Mouse (Mus musculus) CH12.LX (cell line): ENCODE data around the gene Hnrnpa2b1. TPM values are rescaled to one million over a fixed set of nuclear protein-coding genes. Genes with fewer than 3 reads are reported as not detected.

ENCODE experiments used
- DNase-seq: peaks from one replicate; pipeline ENCODE4 v3.0.0-alpha.2; 2013; ENCODE audit errors: extremely low read depth
- H3K27ac ChIP-seq: 2 replicates; pipeline ENCODE4 v1.5.1; 2012; ENCODE audit warnings: low read depth, mild to moderate bottlenecking, control low read depth, moderate library complexity; ENCODE audit not compliant: insufficient read depth
- H3K27me3 ChIP-seq: replicated peaks from 2 replicates; pipeline ENCODE3; 2012; ENCODE audit warnings: inconsistent platforms
- H3K36me3 ChIP-seq, 2 experiments: replicated peaks in 1 of 2; 2 replicates each; pipeline versions ENCODE3 to v1.6.1; 2012; ENCODE audit warnings: inconsistent platforms in 1 of 2, low read length in 1 of 2, mild to moderate bottlenecking in 1 of 2, mixed read lengths in 1 of 2, moderate library complexity in 1 of 2; ENCODE audit not compliant: control insufficient read depth in 1 of 2, insufficient read depth in 1 of 2
- H3K4me1 ChIP-seq, 2 experiments: 2 replicates each; pipeline ENCODE4 v1.6.1; 2012; ENCODE audit warnings: inconsistent platforms in 1 of 2, moderate library complexity in 1 of 2; ENCODE audit not compliant: insufficient read depth in 2 of 2, control insufficient read depth in 1 of 2
- H3K4me2 ChIP-seq: 2 replicates; pipeline ENCODE4 v1.6.1; 2012; ENCODE audit warnings: low read depth, mild to moderate bottlenecking, control low read depth; ENCODE audit not compliant: poor library complexity, insufficient read depth, severe bottlenecking
- H3K4me3 ChIP-seq, 3 experiments: fragments of 150-350 bp in 1 of 3; sonication (generic) in 1 of 3; replicated peaks in 1 of 3; 2 replicates each; pipeline versions ENCODE3 to v1.5.1; 2011 to 2012; ENCODE audit warnings: low read depth in 2 of 3, low read length in 2 of 3, mild to moderate bottlenecking in 2 of 3, moderate library complexity in 2 of 3, control low read depth in 1 of 3, improper control_type of control experiment in 1 of 3, inconsistent platforms in 1 of 3, mixed read lengths in 1 of 3; ENCODE audit not compliant: poor library complexity in 1 of 3
- H3K79me2 ChIP-seq: replicated peaks from 2 replicates; pipeline ENCODE4 v1.6.1; 2012; ENCODE audit warnings: mild to moderate bottlenecking, moderate library complexity; ENCODE audit not compliant: control insufficient read depth, poor library complexity, insufficient read depth, severe bottlenecking; ENCODE audit errors: extremely low read depth
- H3K9ac ChIP-seq: 2 replicates; pipeline ENCODE4 v1.6.1; 2012; ENCODE audit warnings: low read depth, mild to moderate bottlenecking, control low read depth, moderate library complexity; ENCODE audit not compliant: insufficient read depth
- H3K9me3 ChIP-seq: replicated peaks from 2 replicates; pipeline ENCODE3; 2012; ENCODE audit warnings: low read length, inconsistent platforms, mixed read lengths
- CHD1 ChIP-seq: IDR thresholded peaks from 2 replicates; pipeline ENCODE4 v1.6.1; 2012; ENCODE audit warnings: low read depth, low read length, improper control_type of control experiment, inconsistent platforms
- CHD2 ChIP-seq: IDR thresholded peaks from 2 replicates; pipeline ENCODE4 v1.6.1; 2011; ENCODE audit warnings: low read length, improper control_type of control experiment
- EP300 ChIP-seq: IDR thresholded peaks from 2 replicates; pipeline ENCODE4 v1.6.1; 2011; ENCODE audit warnings: low read length, improper control_type of control experiment
- JUN ChIP-seq: IDR thresholded peaks from 2 replicates; pipeline ENCODE4 v1.6.1; 2011; ENCODE audit warnings: low read depth, mild to moderate bottlenecking, low read length, improper control_type of control experiment, moderate library complexity; ENCODE audit not compliant: insufficient read depth
- JUND ChIP-seq: conservative IDR thresholded peaks from 2 replicates; pipeline ENCODE4 v1.6.1; 2011; ENCODE audit warnings: low read depth, low read length, improper control_type of control experiment
- MAFK ChIP-seq: IDR thresholded peaks from 2 replicates; pipeline ENCODE4 v1.6.1; 2011; ENCODE audit warnings: low read length, improper control_type of control experiment; ENCODE audit not compliant: insufficient replicate concordance
- MAZ ChIP-seq: IDR thresholded peaks from 2 replicates; pipeline ENCODE4 v1.6.1; 2012; ENCODE audit warnings: low read depth, mild to moderate bottlenecking, inconsistent platforms, low read length, improper control_type of control experiment, moderate library complexity
- MEF2A ChIP-seq: IDR thresholded peaks from 2 replicates; pipeline ENCODE4 v1.6.1; 2014; ENCODE audit warnings: low read depth, mild to moderate bottlenecking, inconsistent platforms, low read length, improper control_type of control experiment, borderline replicate concordance
- MYC ChIP-seq: IDR thresholded peaks from 2 replicates; pipeline ENCODE4 v1.6.1; 2011; ENCODE audit warnings: low read depth, mild to moderate bottlenecking, improper control_type of control experiment, low read length
- PAX5 ChIP-seq: IDR thresholded peaks from 2 replicates; pipeline ENCODE4 v1.6.1; 2012; ENCODE audit warnings: low read length, inconsistent platforms, mixed read lengths
- POLR2A ChIP-seq: IDR thresholded peaks from 2 replicates; pipeline ENCODE4 v1.6.1; 2011; ENCODE audit warnings: low read depth, mild to moderate bottlenecking, improper control_type of control experiment, low read length
- RAD21 ChIP-seq: IDR thresholded peaks from 2 replicates; pipeline ENCODE4 v1.6.1; 2011; ENCODE audit warnings: low read depth, mild to moderate bottlenecking, low read length, improper control_type of control experiment, moderate library complexity
- RCOR1 ChIP-seq: conservative IDR thresholded peaks from 2 replicates; pipeline ENCODE4 v1.6.1; 2012; ENCODE audit warnings: low read depth, mild to moderate bottlenecking, inconsistent platforms, low read length, improper control_type of control experiment
- SIN3A ChIP-seq: IDR thresholded peaks from 2 replicates; pipeline ENCODE4 v1.6.1; 2012; ENCODE audit warnings: low read length, improper control_type of control experiment, inconsistent platforms
- USF1 ChIP-seq: IDR thresholded peaks from 2 replicates; pipeline ENCODE4 v1.6.1; 2014; ENCODE audit warnings: low read depth, mild to moderate bottlenecking, inconsistent platforms, low read length, improper control_type of control experiment
- ZC3H11A ChIP-seq: IDR thresholded peaks from 2 replicates; pipeline ENCODE4 v1.6.1; 2012; ENCODE audit warnings: low read depth, mild to moderate bottlenecking, inconsistent platforms, low read length, improper control_type of control experiment
- ZKSCAN1 ChIP-seq: IDR thresholded peaks from 2 replicates; pipeline ENCODE4 v1.6.1; 2012; ENCODE audit warnings: low read depth, inconsistent platforms, low read length, improper control_type of control experiment, borderline replicate concordance
- dilution Hi-C: fragments of 300-500 bp; cut with MboI; formaldehyde crosslinking; loops from 2 replicates; pipeline ENCODE4 v1.14.3; 2020; ENCODE audit warnings: low sequenced_read_pairs; ENCODE audit not compliant: extremely low pct_unique_long_range_greater_than_20kb, extremely low pct_ligation_motif_present
- in situ Hi-C: fragments of 300-500 bp; cut with MboI; formaldehyde crosslinking; loops from 3 replicates; pipeline ENCODE4 v1.14.3; 2019; ENCODE audit warnings: low sequenced_read_pairs, low pct_ligation_motif_present, low pct_unique_long_range_greater_than_20kb, mixed read lengths
- polyA plus RNA-seq: library from polyadenylated mRNA; unstranded; fragments of >175 nt; gene quantifications from 2 replicates; pipeline ENCODE4 v1.2.1, GENCODE M21; 2012; ENCODE audit warnings: low read depth; ENCODE audit not compliant: insufficient read length
- total RNA-seq, 2 experiments: library from RNA; depleted of rRNA; stranded (reverse); fragments of 300-350 nt in 1 of 2; fragments of >200 nt in 1 of 2; gene quantifications; 2 replicates each; pipeline ENCODE4 v1.2.3; 2012 to 2014

Hnrnpa2b1 gene
- total and polyA plus RNA-seq, 3 experiments, result 500 to 1,854 (median 710) TPM

DNA sequence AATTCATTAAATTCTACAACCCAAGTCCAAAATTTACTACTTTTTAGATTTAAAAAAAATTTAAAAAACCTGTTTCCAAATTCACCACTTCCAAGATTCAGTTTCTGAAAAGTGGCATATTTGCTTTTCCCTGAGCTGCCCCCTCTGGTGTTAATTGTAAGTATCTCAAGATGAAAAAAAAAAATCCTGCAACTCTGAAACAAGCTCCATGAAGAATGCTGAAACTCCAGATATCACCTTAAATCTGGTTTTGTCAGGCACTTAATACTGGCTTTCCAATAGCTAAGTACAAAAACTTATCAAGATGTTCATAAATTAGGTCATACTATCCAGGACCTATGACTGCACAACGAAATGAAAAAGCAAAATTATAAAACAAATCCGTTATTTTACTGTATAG lies 2.0 kb downstream of the Hnrnpa2b1 start:
- H3K27me3 ChIP-seq, result no peaks in the 10 kb centered on the region
- peak; percentile 50 for DNase-seq
- in situ Hi-C loops (no loop called here), dilution Hi-C loops (no loop called here)
- H3K27ac ChIP-seq, result no peak overlapping the region
- H3K4me1 ChIP-seq, result peaks cover 0 to 42% of the 10 kb centered on the region in 2 experiments; a peak in 2 of 4 replicates
- H3K9me3 ChIP-seq, result no peaks in the 10 kb centered on the region
- H3K4me2 ChIP-seq, result peak overlapping the region; percentile 24; the same call in 1 of the 2 replicates
- peaks cover 34 to 48% of the 10 kb centered on the region in 2 experiments for H3K36me3 ChIP-seq
- H3K79me2 ChIP-seq, result peaks cover 64% of the 10 kb centered on the region
- peak overlapping the region; percentile 100; the same call in 1 of the 2 replicates for H3K9ac ChIP-seq
- H3K4me3 ChIP-seq, result peak overlapping the region; percentile 56 to 94 (median 71)
- TF ChIP-seq MYC (no peak), MAZ (no peak), ZKSCAN1 (no peak), MAFK (no peak), ZC3H11A (no peak), CHD2 (no peak)

DNA sequence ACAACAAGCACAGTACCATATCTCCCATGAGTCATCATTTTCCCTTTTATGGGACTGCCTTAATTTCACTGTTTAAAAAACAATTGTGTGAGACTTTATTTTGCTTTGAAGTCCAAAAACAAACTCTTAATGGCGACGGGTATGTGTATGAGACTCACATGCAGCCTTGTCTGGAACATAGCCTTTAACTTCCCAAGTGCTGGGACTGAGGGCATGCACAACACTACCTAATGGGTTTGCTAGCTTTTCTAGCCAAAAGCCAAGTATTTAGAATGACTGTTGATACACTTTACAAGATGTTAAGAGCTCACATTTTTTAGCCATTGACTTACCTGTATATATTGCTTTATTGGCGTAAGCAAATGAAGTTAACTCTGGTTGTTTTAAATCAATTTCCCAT lies 9.3 kb downstream of the Hnrnpa2b1 start:
- TF ChIP-seq POLR2A (no peak), JUN (no peak), RCOR1 (no peak), RAD21 (no peak), MEF2A (no peak), CHD1 (no peak), USF1 (no peak), EP300 (no peak), PAX5 (no peak), SIN3A (no peak), JUND (no peak)
- TF ChIP-seq, all 38 proteins: peak for 0
- dilution Hi-C loops, result no loop called here
- no peaks in the 10 kb centered on the region for H3K27me3 ChIP-seq
- H3K79me2 ChIP-seq, result peaks cover 12% of the 10 kb centered on the region
- DNase-seq, result no peak
- no peak overlapping the region for H3K4me2 ChIP-seq
- in situ Hi-C loops, result no loop called here
- H3K4me3 ChIP-seq, result no peak overlapping the region
- no peak overlapping the region for H3K9ac ChIP-seq
- peaks cover 51 to 70% of the 10 kb centered on the region in 2 experiments for H3K36me3 ChIP-seq
- H3K27ac ChIP-seq, result no peak overlapping the region
- no peaks in the 10 kb centered on the region for H3K9me3 ChIP-seq
- peaks cover 0 to 35% of the 10 kb centered on the region in 2 experiments; a peak in 2 of 4 replicates for H3K4me1 ChIP-seq
